Mouse (Mus musculus) 3T3-L1 (cell line): ENCODE results near the gene Aldh4a1.

Experiments used
- DNase-seq: peaks from one replicate; pipeline ENCODE4 v3.0.0-alpha.2; 2015; ENCODE audit warnings: low read depth, low spot score

The Aldh4a1 gene

GRCm38 (mm10) chr4:139622373-139623282 is at the start of gene Aldh4a1:
Aldh4a1 (plus strand) TSS chr4:139622866.
- DNase-seq: peak; percentile 97

- DNase-seq: no peak
Observed at GRCm38 (mm10) chr4:139572928-139573512, 49.6 kb upstream of the Aldh4a1 start.

DNA sequence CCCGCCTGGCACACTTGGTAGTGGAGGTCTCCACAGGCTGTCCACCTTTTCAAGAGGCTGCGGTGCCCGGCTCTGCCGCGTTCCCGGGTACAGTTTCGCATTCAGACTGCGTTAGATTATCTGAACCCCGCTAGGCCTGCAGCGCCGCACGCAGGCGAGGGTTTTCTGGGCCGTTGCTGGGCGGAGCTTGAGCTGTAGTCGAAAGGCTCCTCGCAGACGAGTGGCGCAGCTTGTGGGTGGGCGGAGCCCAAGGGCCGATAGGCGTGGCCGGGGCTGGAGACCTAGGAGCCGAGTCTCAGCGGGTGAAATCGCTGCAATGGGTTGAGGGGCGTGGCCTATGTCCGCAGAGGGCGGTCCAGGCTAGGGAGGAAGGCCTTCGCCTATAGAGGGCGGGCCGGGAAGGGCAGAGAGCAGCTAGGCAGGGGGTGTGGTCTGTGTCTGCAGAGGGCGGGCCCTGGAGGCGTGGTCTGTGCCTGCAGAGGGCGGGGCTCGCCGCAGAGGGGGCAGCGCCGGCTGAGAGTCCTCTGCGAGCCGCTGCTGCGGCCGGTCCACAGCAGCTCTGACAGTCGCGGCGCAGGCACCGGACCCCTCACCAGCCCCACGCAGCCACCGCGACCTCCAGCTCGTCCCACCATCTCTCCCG is 48.4 kb upstream of the Aldh4a1 start:
- DNase-seq: peak; percentile 99

- no peak for DNase-seq
Observed at GRCm38 (mm10) chr4:139574799-139575672, 47.6 kb upstream of the Aldh4a1 start.

- DNase-seq: peak; percentile 59
Observed at GRCm38 (mm10) chr4:139575673-139576003, 47.0 kb upstream of the Aldh4a1 start.

DNA sequence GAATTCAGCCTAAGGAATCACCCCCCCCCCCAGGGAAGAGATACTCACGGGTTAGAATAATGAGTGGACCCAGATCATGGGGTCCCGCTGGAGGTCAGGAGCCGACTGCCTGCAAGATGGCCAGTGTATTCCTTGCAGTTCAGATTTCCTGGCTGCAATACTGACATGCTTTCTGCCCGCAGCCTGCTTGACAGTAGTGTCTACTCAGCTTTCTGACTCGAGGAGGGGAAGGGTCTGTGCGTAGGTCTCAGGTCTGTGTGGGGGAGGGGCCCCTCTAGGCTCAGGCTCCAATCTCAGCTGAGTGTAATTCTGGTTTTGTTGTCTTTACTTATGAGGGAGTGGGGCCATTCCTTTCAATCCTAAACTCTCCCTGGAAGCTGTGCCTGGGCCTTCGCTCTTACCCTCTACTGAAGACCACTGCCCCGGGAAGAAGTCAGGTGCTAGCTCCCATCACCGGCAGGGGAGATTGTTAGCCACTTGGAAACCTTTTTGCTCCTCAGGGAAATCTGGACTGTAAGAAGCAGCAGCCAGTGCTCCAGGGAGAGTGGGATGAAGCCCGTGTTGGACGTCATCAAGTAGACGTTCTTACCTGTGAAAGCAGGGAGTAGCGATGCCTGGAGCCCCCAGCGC is 46.3 kb upstream of the Aldh4a1 start:
- DNase-seq: no peak

DNA sequence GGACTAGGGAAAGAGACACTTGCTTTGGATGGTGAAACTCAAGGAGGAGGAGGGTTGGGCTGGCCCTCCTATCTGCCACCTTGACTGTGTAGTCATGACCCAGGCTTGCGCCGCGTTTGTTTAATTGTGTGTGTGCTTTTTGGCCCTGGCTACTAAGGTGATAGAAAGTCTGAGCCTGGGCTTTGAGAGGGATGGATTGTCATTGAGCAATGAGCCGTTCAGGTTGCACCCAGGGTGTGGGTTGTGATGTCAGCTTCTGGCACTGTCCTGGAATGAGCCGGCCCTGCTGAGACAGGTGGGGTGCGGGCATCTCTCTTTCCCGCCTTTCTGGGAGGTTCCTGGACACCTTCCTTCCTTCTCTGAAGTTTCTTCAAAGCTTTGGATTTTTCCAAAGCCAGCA is 45.7 kb upstream of the Aldh4a1 start:
- no peak for DNase-seq

DNA sequence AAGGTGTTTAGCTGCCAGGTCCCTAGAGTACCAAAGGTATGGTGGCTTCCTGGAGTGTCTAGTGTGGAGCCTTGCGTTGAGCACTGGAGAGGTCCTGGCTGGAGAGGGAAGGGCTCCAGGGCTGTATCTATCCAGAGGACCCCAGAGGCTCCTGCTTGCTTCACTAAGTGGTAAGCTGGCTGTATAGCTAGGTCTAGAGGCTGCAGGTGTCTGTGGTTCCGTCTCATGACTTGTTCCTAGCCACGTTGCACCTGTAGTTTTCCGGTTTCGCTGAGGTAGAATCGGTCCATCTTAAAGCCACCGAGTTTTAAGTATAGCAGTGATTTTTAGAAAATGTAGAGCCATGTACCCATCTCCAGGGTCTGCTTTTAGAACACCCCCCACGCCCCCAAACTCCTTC is 44.3 kb upstream of the Aldh4a1 start:
- DNase-seq: no peak

DNA sequence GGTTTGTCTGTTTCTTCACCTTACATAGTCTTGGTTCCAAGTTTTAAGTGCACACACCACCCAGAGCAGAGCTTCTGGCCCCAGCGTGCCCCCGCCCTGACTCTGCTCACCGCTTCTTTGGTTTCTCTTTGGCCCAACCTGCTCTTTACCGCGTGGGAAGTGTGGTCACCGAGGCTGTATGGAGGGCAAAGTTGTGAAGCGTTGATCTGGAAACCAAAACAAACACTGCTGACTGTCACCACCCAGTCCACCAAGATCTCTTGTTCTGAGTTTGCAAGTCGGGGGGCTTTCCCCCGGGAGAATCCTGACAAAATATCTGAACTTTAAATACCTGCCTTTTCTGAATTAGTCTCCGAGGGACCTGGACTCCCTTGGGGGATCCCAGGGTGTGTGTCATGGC is 43.7 kb upstream of the Aldh4a1 start:
- DNase-seq: peak; percentile 52

GRCm38 (mm10) chr4:139579466-139579865 is 43.2 kb upstream of the Aldh4a1 start:
- DNase-seq: no peak

GRCm38 (mm10) chr4:139580663-139581336 is 41.9 kb upstream of the Aldh4a1 start:
- peak; percentile 88 for DNase-seq

DNA sequence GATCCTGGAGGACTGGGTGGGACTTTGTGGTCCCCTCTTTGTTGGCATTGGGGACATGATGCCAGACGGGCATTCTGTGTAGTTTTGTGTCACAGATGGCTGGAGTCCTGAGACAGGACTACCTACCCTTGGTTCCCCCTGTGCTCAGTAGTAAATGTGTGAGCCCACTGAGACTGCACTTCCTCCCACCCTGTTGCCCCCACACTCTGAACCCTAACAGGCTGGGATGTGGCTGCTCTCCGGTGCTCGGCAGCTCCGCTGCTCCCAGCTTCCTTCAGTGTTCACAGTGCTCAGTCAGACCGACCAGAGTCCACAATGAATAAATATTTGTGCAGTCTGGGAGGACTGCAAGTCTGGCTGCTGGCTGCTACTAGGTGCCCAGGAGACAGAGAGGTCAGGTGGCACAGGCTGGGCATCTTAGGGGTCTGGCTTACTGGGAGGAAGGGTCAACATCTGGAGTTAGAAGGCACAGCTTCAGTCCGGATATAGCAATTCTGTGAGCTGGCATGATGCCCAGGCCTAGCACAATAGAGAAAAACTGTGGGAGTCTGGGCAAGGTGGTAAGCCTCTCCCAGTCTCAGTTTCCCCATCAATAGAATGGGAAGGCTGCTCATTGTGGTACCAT is 41.1 kb upstream of the Aldh4a1 start:
- DNase-seq: peak; percentile 58

DNA sequence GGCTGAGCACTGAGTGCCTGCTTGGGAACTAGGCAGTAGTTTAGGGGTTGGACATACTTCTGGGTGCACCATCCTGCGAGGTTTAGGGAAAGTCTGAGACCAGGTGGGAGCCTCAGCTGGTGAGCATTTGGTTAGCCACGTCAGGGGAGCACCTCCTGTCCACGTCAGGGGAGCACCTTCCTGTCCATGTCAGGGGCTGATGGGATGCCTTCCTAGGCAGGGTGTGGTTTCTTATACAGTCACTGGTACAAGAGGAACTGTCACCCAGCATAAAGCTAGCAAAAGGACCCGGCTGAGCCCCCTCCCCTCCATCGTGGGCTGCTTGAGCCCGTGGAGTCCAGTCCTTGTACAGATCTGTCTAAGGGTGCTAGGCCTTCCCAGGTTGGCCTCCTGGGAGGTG is 40.3 kb upstream of the Aldh4a1 start:
- no peak for DNase-seq

GRCm38 (mm10) chr4:139582903-139583302 is 39.8 kb upstream of the Aldh4a1 start:
- DNase-seq: no peak

DNA sequence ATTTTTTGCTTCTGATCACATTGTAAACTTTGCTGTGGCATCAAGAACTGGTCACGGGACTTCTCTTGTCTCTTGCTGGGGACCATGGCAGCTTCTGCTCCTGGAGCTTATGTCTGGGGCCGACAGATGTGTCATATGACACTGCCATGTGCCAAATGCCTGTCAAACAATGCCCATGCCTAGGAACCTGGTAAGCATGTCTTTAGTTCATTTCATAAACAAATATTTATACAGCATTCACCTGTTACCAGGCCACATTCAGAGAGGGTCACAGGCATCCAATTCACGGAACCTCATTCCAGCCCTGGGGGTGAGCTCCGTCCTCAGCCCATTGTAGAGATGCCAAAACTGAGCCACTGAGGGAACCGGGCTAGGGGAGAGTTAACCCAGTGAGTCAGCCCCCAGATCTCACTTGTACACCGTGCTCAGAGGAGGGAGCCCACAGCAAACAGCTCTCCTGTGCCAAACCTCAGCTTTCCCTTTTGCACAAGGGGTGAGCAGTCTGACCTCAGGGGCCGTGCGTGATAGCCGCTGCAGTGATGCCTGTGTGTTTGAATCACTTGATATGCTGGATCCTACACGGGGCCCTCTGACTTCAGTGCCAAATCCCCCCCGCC is 38.9 kb upstream of the Aldh4a1 start:
- DNase-seq: peak; percentile 75

DNA sequence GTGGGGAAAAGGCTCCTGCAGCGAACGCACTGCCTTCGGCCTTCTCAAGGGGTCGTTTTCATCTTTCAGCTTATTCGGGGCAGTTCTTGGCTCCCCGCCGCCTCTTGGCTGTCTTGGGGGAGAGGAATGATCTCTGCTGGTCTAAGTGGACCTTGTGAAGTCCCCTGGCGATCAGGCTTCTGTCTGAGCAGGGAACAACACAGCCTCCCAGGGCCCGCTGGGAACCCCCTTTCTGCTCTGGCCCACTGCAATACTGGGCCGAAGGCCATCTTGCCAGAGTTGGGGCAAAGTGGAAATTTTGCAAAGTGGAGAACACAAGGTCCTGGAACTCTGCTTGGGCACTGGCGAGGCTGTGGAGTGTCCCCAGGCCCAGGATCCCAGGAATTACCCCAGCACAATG is 38.0 kb upstream of the Aldh4a1 start:
- no peak for DNase-seq

DNA sequence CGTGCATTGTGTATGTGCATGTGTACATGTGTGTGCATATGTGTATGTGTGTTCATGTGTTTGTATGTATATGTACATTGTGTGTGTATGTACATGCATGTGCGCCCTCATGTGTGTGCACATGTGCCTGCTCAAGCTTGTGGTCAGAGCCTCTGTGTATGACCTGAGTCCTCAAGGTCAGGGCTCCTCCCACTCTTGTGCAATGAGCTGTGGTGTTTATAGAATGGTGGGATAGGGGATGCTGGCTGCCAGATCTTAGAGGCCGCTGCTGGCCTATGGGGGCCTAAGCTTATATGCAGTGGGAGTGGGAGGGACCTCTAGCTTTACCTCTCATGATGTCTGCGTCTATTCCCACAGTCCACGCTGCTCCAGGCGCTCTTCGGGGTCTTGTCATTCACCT is 37.0 kb upstream of the Aldh4a1 start:
- no peak for DNase-seq

DNA sequence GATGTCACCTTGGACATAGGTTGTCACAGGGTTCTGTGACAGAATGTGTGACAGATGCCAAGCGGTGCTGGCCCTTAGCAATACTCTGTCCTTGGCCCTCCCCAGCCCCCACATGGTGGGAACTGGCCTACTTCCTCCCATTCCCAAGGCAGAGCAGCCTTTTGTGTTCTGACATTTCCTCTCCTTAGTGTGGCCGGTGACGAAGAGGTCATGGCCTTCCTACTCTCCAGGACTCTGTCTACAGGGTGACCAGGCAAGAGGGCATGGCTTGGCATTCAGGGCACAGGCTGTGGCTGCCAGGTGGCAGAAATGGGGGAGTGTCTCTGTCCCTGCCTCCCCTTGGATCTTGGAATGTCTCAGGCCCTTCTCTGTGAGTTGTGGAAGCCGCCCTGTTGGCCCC is 35.3 kb upstream of the Aldh4a1 start:
- no peak for DNase-seq

GRCm38 (mm10) chr4:139587773-139588172 is 34.9 kb upstream of the Aldh4a1 start:
- no peak for DNase-seq
